Mouse (Mus musculus): Measurements from ENCODE around the gene Usp32.

Gene Usp32

DNA sequence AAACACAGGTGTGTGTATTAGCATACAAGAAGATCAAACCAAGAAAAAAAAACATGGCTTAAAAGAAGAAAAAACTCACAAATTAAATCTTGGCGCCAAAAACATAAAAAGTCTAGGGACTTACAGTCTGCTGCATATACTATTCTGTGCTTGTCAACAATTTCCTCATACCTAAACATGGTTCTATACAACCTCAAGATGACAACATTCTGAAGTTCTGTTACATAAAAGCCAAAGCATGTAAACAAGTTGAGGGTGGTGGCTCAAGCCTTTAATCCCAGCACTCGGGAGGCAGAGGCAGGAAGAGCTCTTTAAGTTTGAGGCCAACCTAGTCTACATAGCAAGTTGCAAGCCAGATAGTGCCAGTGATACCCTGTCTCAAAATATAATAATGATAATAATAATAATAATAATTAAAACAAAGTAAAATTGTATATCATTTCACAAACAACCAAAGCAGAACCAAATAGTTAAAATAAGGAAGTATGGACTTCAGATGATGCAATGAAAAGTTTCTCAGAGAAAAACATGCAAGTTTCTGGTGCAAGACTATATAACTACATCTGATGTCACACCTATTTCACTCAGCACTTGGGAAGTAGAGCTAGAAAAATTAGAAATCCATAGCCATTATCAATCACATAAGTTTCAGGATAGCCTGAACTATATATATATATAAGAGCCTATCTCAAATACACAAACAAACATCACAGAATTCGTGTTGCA, 16.5 kb downstream of the Usp32 start:
- DNase-seq = no peak

DNA sequence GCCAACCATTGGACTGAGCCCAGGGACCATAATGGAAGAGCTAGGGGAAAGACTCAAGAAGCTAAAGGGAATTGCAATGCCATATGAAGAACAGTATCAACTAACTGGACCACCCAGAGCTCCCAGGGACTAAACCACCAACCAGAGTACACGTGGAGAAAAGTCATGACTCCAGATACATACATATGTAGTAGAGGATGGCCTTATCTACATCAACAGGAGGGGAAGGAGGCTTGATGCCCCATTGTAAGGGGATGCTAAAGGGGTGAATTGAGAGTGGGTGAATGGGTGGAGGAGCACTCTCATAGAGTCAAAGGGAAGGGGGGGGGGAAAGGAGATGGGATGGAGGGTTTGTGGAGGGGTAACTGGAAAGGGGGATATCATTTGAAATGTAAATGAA, 17.9 kb downstream of the Usp32 start:
- DNase-seq = no peak

- no peak for DNase-seq
These were observed 22.8 kb downstream of the Usp32 start for GRCm38 (mm10) chr11:85117160-85117559.

GRCm38 (mm10) chr11:85116084-85116844, 23.7 kb downstream of the Usp32 start:
- no peak for DNase-seq

GRCm38 (mm10) chr11:85109957-85110356, 30.0 kb downstream of the Usp32 start:
- no peak for DNase-seq

GRCm38 (mm10) chr11:85107217-85107616, 32.7 kb downstream of the Usp32 start:
- no peak for DNase-seq

DNA sequence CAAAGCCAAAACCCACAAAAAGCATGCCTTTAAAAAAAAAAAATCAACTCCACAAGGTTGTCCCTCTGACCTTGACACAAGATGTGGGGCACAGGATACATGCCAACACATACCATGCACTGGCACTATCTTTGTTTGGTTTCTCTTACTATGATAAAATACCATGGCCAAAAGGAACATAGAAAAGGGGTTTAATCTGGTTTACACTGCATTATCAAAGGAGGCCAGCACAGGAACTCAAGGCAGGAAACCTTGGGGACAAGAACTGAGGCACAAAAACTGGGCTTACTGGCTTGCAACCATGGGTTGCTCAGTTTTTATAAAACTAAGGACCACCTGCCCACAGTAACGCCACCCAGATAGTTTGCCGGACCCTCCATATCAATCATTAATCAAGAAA, 34.1 kb downstream of the Usp32 start:
- DNase-seq = no peak

DNA sequence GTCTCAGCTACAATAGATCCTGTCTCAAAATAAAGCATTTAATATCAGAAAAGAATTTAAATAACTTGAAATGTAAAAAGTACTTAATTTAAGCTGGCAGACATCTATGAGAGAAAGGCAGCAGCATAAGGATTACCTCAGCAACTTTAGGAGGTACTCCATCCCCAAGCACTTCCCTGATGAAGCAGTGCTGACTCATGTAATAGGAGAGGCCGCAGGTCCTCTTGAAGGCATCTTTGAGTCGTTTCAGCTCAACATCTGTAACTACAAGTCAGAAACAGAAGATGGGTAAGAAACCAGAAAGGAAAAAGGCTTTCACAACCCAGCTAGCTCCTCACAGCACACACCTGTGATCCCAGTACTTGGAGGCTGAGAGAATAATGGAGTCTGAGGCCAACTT, 36.2 kb downstream of the Usp32 start:
- no peak for DNase-seq

DNA sequence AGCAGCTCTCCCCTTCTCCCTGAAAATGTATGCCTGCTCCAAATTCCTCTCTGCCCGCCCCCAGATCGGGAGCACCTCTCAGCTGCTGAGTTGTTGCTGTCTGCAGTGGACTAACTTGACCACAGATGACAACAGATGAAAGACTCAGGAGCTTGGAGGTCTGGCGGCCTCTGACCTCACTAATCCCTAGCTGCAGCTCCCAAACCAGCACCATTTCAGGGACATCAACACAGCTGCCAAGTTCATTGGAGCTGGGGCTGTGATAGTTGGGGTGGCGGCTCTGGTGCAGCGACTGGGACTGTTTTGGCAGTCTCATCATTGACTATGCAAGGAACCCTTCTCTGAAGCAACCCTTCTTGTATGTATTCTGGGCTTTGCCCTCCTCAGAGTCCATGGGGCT, 44.8 kb downstream of the Usp32 start:
- no peak for DNase-seq

DNA sequence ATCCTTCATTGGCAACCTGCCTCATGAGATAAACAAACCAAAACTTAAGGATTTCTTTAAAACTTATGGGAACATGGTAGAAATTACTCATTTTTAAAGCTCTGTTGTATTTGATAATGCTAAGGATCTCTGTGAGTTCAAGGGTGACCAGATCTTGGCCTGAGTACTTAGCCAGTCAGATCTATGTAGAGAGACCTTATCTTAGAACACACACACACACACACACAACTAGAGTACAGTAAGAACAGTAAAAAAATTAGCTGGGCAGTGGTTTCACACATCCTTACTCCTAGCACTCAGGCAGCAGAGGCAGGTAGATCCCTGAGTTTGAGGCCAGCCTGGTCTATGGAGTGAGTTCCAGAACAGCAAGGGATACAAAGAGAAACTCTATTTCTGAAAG, 53.7 kb downstream of the Usp32 start:
- no peak for DNase-seq

GRCm38 (mm10) chr11:85067871-85068270, 72.1 kb downstream of the Usp32 start:
- DNase-seq = no peak

GRCm38 (mm10) chr11:85058562-85058961, 81.4 kb downstream of the Usp32 start:
- DNase-seq = no peak

GRCm38 (mm10) chr11:85057544-85057943, 82.4 kb downstream of the Usp32 start:
- no peak for DNase-seq

DNA sequence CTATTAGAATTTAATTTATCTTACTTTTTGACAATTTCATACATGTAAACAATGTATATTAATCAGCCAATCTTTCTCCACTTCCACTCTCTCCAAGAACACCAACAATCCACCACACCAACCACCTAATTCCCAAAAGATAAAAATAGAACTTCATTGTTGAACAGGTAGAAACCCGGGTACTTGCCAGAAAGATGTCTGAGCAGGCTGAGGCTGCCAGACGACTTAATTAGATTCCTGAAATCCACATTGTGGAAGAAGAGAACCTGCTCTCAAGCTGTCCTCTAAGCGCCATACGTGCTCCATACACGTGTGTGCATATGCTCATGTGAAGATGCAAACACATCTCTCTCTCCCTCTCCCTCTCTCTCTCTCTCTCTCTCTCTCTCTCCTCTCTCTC, 83.1 kb downstream of the Usp32 start:
- no peak for DNase-seq

- no peak for DNase-seq
These were observed 84.4 kb downstream of the Usp32 start for GRCm38 (mm10) chr11:85055561-85055960.

- DNase-seq = no peak
These were observed 100.7 kb downstream of the Usp32 start for GRCm38 (mm10) chr11:85039256-85039655.

DNA sequence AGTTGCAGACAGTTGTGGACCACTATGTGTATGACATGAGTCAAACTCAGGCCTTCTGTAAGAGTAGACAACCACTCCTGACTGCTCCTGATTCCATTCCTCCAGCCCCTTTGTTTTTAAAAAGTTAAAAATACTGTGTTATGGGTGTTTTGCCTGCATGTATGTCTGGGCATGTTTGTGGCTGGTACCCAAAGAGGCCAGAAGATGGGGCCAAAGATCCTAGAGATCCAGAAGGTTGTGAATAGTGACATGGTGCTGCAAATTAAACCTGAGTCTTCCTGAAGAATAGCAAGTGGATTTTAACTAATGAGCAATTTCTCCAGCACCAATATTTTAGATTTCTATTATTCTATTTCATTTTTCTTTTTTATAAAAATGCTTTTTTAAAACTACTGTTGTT, 126.8 kb downstream of the Usp32 start:
- no peak for DNase-seq

GRCm38 (mm10) chr11:85003566-85003965, 136.4 kb downstream of the Usp32 start:
- no peak for DNase-seq

DNA sequence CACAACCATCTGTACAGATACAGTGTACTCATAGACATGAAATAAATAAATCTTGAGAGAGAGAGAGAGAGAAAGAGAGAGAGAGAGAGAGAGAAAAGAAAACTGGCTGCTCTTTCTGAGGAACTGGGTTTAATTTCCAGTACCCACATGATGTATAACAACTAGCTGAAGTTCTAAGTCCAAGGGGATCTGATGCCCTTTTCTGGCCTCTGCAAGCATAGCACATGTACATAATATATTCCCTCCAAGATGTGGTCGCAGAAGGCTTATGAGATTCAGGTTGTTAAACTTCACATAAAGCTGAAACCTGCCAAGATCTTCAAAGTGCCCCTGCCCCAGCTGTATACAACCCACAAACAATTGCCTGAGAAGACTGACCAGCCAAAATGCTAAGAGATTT, 144.7 kb downstream of the Usp32 start:
- DNase-seq = no peak

GRCm38 (mm10) chr11:84992996-84993395, 147.0 kb downstream of the Usp32 start:
- DNase-seq = no peak

DNA sequence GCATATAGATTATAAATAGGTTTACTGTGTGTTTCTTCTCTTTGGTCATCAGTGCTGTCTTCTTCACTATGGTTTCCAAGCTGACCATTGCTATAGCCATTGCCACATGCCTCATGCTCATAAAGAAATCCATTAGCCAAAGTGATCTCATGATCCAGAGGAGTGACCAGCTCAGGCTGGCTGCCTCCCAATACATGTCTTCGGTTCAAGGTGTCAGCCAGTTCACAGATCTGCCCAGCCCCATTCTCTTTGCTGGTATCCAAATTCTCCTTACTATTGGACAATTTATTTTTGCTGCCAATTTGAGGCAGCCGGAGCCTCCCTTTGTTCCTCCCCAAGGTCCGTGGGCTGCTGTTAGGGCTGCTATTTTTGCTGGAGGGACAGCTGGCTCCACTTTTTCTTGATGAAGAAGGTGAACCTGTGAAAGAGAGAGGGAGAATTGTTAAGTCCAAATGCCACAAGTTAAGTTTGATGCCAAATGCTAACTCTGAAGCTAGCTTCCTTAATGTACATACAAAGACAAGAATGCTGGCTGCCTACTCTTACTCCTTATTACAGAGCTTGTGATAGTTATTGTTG, 151.5 kb downstream of the Usp32 start:
- no peak for DNase-seq

- DNase-seq = no peak
These were observed 154.5 kb downstream of the Usp32 start for GRCm38 (mm10) chr11:84985421-84985820.

- DNase-seq = no peak
These were observed 159.3 kb downstream of the Usp32 start for GRCm38 (mm10) chr11:84980697-84981096.

GRCm38 (mm10) chr11:84979351-84979750, 160.6 kb downstream of the Usp32 start:
- DNase-seq = no peak
